Mouse (Mus musculus) embryonic facial prominence, embryonic 10.5 days (tissue): ENCODE measurements at regions not wholly inside any gene's neighbourhood (a gene's known extent, or its start where the extent isn't known, plus 50 kb on each side); places are given as distances from the start of the nearest gene placed in this dataset.
A peak's percentile ranks its signal among the peaks of the same experiment; 100 is the strongest.

Experiments used
- DNase-seq: peaks from one replicate; pipeline ENCODE4 v3.0.0-alpha.2; 2017; ENCODE audit warnings: low spot score
- H3K27ac ChIP-seq: fragments of 300-500 bp; sonication (generic); replicated peaks from 2 replicates; pipeline ENCODE4 v1.5.1; 2016; ENCODE audit warnings: mild to moderate bottlenecking
- H3K27me3 ChIP-seq: fragments of 300-500 bp; sonication (generic); replicated peaks from 2 replicates; pipeline ENCODE4 v1.6.1; 2016; ENCODE audit warnings: low read depth, mild to moderate bottlenecking; ENCODE audit not compliant: poor library complexity, severe bottlenecking
- H3K36me3 ChIP-seq: fragments of 300-500 bp; sonication (generic); replicated peaks from 2 replicates; pipeline ENCODE4 v1.6.1; 2016; ENCODE audit warnings: mild to moderate bottlenecking, moderate library complexity
- H3K4me1 ChIP-seq: fragments of 300-500 bp; sonication (generic); 2 replicates; pipeline ENCODE4 v1.6.1; 2016
- H3K4me3 ChIP-seq: fragments of 300-500 bp; sonication (generic); 2 replicates; pipeline ENCODE4 v1.5.1; 2016; ENCODE audit warnings: mild to moderate bottlenecking, moderate library complexity
- H3K9me3 ChIP-seq: fragments of 300-500 bp; sonication (generic); 2 replicates; pipeline ENCODE4 v1.6.1; 2016; ENCODE audit warnings: mild to moderate bottlenecking
- WGBS: fragments of 180-500 bp; shearing (Covaris S2); methylation state at CpG from one replicate; pipeline ENCODE4 v1.1.7; 2016; 5-methylcytosine and 5-hydroxymethylcytosine counted together

- Histone ChIP-seq H3K36me3 (no peaks in the 10 kb centered on the region), H3K27ac (no peak overlapping the region), H3K9me3 (no peaks in the 10 kb centered on the region)
Observed at GRCm38 (mm10) chr9:90838184-90838926, 523.9 kb upstream of the Zic4 start.

GRCm38 (mm10) chr9:90851044-90851443 lies 511.2 kb upstream of the Zic4 start:
- no peaks in the 10 kb centered on the region for H3K36me3 ChIP-seq
- H3K4me1 ChIP-seq = no peaks in the 10 kb centered on the region
- no peak for DNase-seq
- no peak overlapping the region for H3K27ac ChIP-seq
- H3K27me3 ChIP-seq = no peaks in the 10 kb centered on the region
- H3K4me3 ChIP-seq = no peak overlapping the region
- H3K9me3 ChIP-seq = no peaks in the 10 kb centered on the region
- WGBS = 93% methylated on average over 5 of the region's 5 CpGs

More at GRCm38 (mm10) chr9:90838184-90838926, 523.9 kb upstream of the Zic4 start:
- H3K4me3 ChIP-seq = no peak overlapping the region
- 67% methylated on average over 6 of the region's 6 CpGs for WGBS
- no peaks in the 10 kb centered on the region; the same call in 1 of the 2 replicates for H3K4me1 ChIP-seq
- H3K27me3 ChIP-seq = no peaks in the 10 kb centered on the region
- DNase-seq = no peak

GRCm38 (mm10) chr9:90871636-90872035 lies 490.6 kb upstream of the Zic4 start:
- H3K27me3 ChIP-seq = no peaks in the 10 kb centered on the region
- H3K4me1 ChIP-seq = no peaks in the 10 kb centered on the region
- DNase-seq = no peak
- 74% methylated on average over 5 of the region's 5 CpGs for WGBS
- no peaks in the 10 kb centered on the region for H3K9me3 ChIP-seq
- H3K4me3 ChIP-seq = no peak overlapping the region
- no peak overlapping the region for H3K27ac ChIP-seq
- H3K36me3 ChIP-seq = no peaks in the 10 kb centered on the region

GRCm38 (mm10) chr9:90884467-90884866 lies 477.7 kb upstream of the Zic4 start:
- H3K27ac ChIP-seq = no peak overlapping the region
- no peaks in the 10 kb centered on the region for H3K27me3 ChIP-seq
- H3K9me3 ChIP-seq = no peaks in the 10 kb centered on the region
- H3K4me1 ChIP-seq = no peaks in the 10 kb centered on the region
- WGBS = 95% methylated on average over 1 of the region's 1 CpGs
- DNase-seq = no peak
- no peak overlapping the region for H3K4me3 ChIP-seq
- no peaks in the 10 kb centered on the region for H3K36me3 ChIP-seq

GRCm38 (mm10) chr9:90887405-90887804 lies 474.8 kb upstream of the Zic4 start:
- H3K4me3 ChIP-seq = no peak overlapping the region
- no peak for DNase-seq
- no peaks in the 10 kb centered on the region for H3K36me3 ChIP-seq
- WGBS = 92% methylated on average over 3 of the region's 3 CpGs
- no peaks in the 10 kb centered on the region for H3K4me1 ChIP-seq
- no peaks in the 10 kb centered on the region for H3K27me3 ChIP-seq
- H3K27ac ChIP-seq = no peak overlapping the region
- H3K9me3 ChIP-seq = no peaks in the 10 kb centered on the region

GRCm38 (mm10) chr9:90890801-90891200 lies 471.4 kb upstream of the Zic4 start:
- no peak for DNase-seq
- Histone ChIP-seq H3K27me3 (no peaks in the 10 kb centered on the region), H3K4me3 (no peak overlapping the region), H3K4me1 (no peaks in the 10 kb centered on the region), H3K9me3 (no peaks in the 10 kb centered on the region), H3K27ac (no peak overlapping the region), H3K36me3 (no peaks in the 10 kb centered on the region)
- WGBS = 89% methylated on average over 4 of the region's 4 CpGs

GRCm38 (mm10) chr9:90892816-90893215 lies 469.4 kb upstream of the Zic4 start:
- H3K4me3 ChIP-seq = no peak overlapping the region
- H3K36me3 ChIP-seq = no peaks in the 10 kb centered on the region
- no peak overlapping the region for H3K27ac ChIP-seq
- H3K27me3 ChIP-seq = no peaks in the 10 kb centered on the region
- no peak for DNase-seq
- H3K9me3 ChIP-seq = no peaks in the 10 kb centered on the region
- WGBS = 74% methylated on average over 1 of the region's 1 CpGs
- no peaks in the 10 kb centered on the region for H3K4me1 ChIP-seq

GRCm38 (mm10) chr9:90903557-90903956 lies 458.7 kb upstream of the Zic4 start:
- Histone ChIP-seq H3K27me3 (no peaks in the 10 kb centered on the region), H3K4me3 (no peak overlapping the region), H3K4me1 (no peaks in the 10 kb centered on the region), H3K27ac (no peak overlapping the region), H3K9me3 (no peaks in the 10 kb centered on the region), H3K36me3 (no peaks in the 10 kb centered on the region)
- 17% methylated on average over 5 of the region's 5 CpGs for WGBS
- no peak for DNase-seq

GRCm38 (mm10) chr9:90906106-90906505 lies 456.1 kb upstream of the Zic4 start:
- no peak overlapping the region for H3K4me3 ChIP-seq
- no peaks in the 10 kb centered on the region for H3K4me1 ChIP-seq
- no peaks in the 10 kb centered on the region for H3K36me3 ChIP-seq
- DNase-seq = no peak
- WGBS = 91% methylated on average over 5 of the region's 5 CpGs
- no peaks in the 10 kb centered on the region for H3K27me3 ChIP-seq
- no peaks in the 10 kb centered on the region for H3K9me3 ChIP-seq
- no peak overlapping the region for H3K27ac ChIP-seq

GRCm38 (mm10) chr9:90906684-90907083 lies 455.5 kb upstream of the Zic4 start:
- Histone ChIP-seq H3K27me3 (no peaks in the 10 kb centered on the region), H3K4me3 (no peak overlapping the region), H3K27ac (no peak overlapping the region), H3K9me3 (no peaks in the 10 kb centered on the region), H3K36me3 (no peaks in the 10 kb centered on the region), H3K4me1 (no peaks in the 10 kb centered on the region)
- WGBS = 93% methylated on average over 7 of the region's 7 CpGs
- DNase-seq = no peak

GRCm38 (mm10) chr9:90954613-90955012 lies 407.6 kb upstream of the Zic4 start:
- Histone ChIP-seq H3K27me3 (no peaks in the 10 kb centered on the region), H3K36me3 (no peaks in the 10 kb centered on the region)
- DNase-seq = no peak

GRCm38 (mm10) chr9:90961436-90961835 lies 400.8 kb upstream of the Zic4 start:
- Histone ChIP-seq H3K36me3 (no peaks in the 10 kb centered on the region), H3K27me3 (no peaks in the 10 kb centered on the region), H3K27ac (no peak overlapping the region), H3K9me3 (no peaks in the 10 kb centered on the region), H3K4me1 (0 out of 2 replicates have a peak, but pooled peaks cover 2% of the 10 kb centered on the region), H3K4me3 (no peak overlapping the region)
- WGBS = 68% methylated on average over 4 of the region's 4 CpGs
- DNase-seq = no peak

More at GRCm38 (mm10) chr9:90954613-90955012, 407.6 kb upstream of the Zic4 start:
- H3K4me1 ChIP-seq = no peaks in the 10 kb centered on the region
- H3K9me3 ChIP-seq = no peaks in the 10 kb centered on the region
- H3K4me3 ChIP-seq = no peak overlapping the region
- H3K27ac ChIP-seq = no peak overlapping the region

- WGBS = 52% methylated on average over 3 of the region's 3 CpGs
- no peaks in the 10 kb centered on the region for H3K36me3 ChIP-seq
- 0 out of 2 replicates have a peak, but pooled peaks cover 2% of the 10 kb centered on the region for H3K4me1 ChIP-seq
- no peaks in the 10 kb centered on the region for H3K27me3 ChIP-seq
- H3K4me3 ChIP-seq = no peak overlapping the region
- no peaks in the 10 kb centered on the region for H3K9me3 ChIP-seq
- DNase-seq = peak; percentile 8
- no peak overlapping the region for H3K27ac ChIP-seq
Observed at GRCm38 (mm10) chr9:90964043-90964442, 398.2 kb upstream of the Zic4 start.
